Mouse (Mus musculus): ENCODE measurements around the gene Mpc1.
A peak's percentile ranks its signal among the peaks of the same experiment; 100 is the strongest.
"Not testable (repeated sequence)": the region's sequence is repeated elsewhere in the genome, so short reads cannot be mapped to it uniquely, and the experiment has no call there.

Gene Mpc1

DNA sequence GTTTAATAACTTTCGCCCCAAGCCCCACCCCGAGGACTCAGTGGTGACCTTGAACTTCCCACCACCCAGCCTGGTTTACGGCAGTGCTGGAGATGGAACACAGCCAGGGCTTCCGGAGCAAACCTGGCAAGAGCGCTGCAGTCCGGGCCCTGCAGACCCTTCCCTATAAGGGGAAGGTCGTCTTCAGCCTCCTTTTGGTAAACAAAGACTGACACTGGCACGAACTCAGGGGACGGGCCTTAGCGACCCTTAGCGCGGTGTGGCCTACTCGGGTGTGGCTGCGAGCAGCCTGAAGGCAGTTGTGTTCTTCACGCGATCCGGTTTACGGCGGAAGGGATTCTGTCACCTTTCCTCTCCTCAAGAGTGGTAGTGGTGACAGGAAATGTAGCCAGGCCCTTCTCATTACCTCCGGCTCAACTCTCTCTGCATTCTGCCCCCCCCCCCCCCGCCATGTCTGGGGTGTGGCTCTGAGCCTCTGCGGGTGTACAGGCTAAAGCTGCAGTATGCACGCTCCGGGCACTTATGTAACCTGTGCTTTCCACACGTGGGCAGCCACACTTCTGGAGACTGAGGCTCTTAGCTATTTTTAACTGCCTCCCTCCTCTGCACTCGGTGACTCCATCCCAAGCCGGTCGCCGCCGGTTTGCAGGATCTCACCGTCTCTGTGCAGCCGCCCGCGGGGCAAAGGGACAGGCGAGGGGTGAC is at the start of gene Mpc1:
Gene Mpc1, plus strand, starts transcription at position 84 of the 705 bp plus-strand sequence.
- peak; percentile 32 for DNase-seq (ENCODE audit: low read depth, low spot score)

DNA sequence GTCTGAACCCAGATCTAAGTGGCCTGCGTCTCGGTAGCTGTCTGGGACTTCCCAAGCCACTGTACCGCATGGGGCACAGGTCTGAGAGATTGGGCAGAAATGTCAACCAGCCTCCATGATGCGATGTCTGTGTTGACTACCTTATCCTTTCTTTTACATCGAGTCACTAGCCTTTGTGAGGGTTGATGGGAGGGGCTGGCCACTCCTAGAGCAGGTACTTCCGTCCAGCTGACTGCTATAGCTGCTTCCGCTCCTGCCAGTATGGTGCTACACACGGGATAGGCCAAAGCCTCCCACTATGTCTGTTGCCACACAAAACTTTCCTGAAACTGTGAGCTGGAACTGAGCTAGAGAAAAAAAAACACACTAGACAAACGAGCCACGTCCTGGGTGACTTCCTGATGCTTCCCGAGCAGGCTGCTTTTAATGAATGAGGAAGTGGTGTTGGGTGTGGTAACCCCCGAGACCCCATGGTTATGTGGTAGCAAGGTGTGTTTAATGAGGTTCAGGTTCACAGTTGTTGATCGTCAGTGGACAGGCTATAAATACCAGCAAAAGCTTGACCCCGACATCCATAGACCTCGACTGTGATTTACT is 49.0 kb upstream of the Mpc1 start:
- DNase-seq (ENCODE audit: low read depth, low spot score): no peak

DNA sequence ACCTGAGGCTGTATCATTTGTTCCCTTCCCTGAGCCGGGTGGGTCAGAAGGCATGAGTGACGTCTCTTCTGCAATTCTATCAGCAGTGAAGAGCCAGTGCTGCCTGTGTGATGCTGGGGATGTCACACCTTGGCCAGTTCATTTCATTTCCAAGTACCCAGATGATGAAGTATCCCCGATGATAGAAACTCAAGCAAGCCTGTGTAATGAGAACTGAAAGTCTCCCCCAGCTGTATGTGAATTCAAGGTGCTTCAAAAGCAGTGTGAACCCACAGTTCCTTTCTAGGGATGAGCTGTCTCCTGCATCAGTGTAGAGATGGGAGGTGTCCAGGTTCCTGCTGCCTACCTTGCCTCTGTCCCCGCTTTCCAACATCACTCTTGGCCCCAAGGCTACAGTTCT is 48.2 kb upstream of the Mpc1 start:
- no peak for DNase-seq (ENCODE audit: low read depth, low spot score)

DNA sequence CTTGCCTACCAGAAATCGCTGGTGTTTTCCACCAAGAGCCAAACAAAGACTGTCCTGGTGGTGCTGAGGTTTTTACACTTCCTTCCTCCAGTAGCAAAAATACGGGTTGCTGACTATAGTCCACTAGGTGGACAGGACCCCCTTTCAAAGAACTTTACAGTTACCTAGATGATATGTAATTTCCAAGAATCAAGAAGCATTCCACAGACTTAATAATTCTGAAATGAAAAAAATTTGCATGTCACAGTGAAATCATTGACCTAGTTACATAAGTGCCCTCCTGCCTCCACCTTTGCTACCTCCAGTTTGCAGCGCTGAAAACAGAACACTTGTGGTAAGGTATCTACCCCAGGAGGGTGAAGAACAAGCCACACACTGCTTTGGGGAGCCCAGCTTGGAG is 47.0 kb upstream of the Mpc1 start, which contains the start of gene Ccr6:
Gene Ccr6, plus strand, starts transcription at position 301 of the 400 bp plus-strand sequence.
- no peak for DNase-seq (ENCODE audit: low read depth, low spot score)

DNA sequence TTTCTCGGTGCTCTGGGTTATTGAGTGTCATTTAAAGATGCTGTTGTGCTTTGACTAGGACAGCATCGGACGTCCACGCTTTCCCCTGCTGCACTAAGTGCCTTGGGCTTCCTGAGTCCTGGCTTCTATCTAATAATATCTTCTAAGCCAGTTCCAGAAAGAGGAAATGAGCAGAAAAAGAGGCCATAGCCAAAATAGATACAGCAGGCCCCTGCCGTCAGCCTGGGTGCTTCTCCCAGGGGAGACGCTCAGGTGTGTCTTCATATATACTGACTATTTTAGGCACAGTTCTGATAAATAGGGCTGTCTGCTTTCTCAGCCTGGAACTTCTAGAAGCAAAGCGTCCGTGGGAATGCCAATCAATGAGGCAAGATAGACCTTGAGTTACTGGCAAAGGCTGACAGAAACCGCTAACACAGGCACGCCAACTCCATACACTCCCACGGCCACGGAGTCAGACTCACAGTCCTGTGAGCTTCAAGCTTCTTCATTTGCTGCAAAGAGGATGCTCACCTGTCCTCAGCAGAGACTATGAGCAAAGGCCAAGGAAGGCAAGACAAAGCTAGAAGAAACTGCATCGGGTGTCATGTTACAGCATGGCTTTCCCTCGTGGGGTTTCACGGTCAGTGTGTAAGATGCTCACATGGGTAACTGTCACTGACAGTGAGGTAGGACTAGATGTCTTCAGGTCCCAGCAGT is 44.5 kb upstream of the Mpc1 start:
- no peak for DNase-seq (ENCODE audit: low read depth, low spot score)

DNA sequence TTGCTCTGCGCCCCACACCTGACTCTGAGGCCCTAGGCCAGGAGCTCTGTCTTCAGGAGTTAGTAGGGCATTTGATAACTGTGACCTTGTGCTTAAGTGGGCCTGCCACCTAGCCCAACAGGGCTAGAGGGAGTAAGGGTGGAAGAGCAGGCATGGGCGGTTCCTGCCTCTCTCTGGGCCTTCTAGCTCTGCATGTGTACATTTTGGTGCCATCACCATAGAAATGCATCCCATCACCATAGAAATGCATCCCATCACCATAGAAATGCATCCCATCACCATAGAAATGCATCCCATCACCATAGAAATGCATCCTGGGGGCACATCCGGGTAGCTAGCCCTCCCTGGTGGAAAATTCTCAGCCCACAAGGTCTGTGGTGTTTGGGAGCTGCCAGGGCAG is 43.1 kb upstream of the Mpc1 start:
- DNase-seq (ENCODE audit: low read depth, low spot score): no peak

DNA sequence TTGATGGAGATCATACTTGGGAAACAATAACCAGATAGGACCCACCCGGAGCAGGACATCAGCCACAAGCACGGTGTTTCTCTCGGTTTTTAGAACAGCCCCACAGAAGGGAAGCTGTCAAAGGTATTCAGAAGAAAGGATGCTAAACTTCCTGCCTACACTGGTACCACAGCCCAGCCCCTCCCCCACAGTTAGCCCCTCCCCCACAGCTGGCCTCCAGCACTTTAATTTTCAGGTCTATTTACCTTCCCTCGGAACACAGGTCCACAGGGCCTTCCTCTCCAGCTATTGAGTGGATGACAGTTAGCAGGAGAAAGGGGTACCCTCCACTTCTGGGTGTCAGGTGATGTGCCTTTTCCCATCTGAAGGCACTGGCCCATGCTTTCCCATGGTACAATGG is 42.2 kb upstream of the Mpc1 start:
- DNase-seq (ENCODE audit: low read depth, low spot score): no peak

DNA sequence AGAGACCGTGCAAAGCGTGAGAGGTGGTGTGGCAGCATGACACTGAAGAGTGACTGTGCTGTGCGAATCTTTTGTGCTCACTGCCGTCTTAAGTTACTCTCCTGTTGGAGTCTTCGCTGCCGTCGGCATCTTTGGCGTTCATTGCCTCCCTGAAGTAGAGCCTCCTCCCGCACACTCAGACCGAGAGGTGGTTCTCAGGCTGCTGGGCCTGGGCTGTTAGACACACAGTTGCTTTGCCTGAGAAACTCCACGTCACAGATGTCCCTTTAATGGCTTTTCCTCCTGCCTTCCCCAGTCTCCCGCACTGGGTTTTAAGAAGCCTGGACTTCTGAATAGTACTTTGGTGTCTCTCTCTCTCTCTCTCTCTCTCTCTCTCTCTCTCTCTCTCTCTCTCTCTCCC is 41.1 kb upstream of the Mpc1 start:
- no peak for DNase-seq (ENCODE audit: low read depth, low spot score)

DNA sequence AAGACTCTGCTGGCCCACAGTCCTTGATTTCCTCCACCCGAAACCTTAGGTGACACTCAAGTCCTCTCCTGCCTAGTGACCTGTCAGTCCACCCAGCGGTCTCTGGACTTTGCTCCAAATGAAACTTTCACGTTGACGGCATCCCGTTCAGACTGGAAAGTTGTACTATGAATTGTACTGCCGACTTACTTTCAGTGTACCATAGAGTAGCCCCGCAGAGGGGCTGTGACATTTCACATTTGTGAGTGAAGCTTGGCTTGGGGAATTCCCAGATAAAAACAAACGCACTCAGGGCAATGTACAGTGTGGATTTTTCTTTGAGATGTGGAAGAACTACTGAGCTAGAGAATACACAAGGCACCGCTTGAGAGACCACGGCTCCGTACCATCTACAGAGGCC is 40.5 kb upstream of the Mpc1 start:
- no peak for DNase-seq (ENCODE audit: low read depth, low spot score)

DNA sequence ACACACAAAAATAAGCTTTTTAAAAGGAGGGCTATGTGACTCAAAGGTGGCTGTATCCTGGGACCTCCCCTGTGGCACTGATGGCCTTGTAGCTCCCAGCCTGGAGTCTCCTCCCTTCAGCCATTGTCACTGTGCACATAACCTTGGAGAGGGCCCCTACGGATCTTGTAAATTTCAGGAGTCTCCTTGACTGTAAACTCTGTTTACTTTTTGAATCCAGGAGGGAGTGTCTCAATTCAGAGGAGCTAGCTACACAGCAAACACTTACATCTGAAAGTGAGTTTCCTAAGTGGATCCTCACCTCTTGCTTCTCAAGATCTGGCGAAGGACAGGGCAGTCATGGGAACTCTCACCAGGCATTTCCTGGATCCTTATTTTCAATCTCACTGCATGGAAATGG is 38.6 kb upstream of the Mpc1 start:
- DNase-seq (ENCODE audit: low read depth, low spot score): no peak

DNA sequence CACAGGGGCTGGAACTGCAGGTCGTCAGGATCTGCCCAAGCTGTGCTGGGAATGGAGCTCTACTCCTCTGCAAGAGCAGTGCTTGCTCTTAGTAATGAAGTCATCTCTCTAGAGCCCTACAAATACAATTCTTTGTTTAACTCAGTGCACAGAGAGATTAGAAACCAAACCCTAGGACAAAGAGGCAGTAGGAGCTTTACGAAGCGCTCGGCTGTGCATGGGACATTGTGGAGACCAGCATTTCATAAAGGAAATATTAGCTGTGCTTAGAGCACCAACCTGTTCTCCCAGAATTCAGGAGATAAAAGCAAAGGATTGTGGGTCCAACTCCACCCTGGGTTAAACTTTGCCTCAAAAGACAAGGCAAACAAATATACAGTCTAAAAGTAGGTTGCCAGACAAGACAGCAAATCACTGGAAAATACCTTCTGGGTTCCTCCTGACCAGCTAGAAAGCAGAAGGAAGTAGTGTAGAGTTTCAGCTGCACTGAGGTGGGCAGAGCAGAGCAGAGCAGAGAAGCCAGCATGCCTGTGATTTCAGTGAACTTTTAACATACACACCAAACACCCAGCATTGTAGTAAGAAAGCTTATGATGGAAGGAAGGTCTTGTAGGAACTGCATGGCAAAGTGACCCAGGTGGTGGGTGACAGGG is 36.5 kb upstream of the Mpc1 start:
- DNase-seq (ENCODE audit: low read depth, low spot score): no peak

DNA sequence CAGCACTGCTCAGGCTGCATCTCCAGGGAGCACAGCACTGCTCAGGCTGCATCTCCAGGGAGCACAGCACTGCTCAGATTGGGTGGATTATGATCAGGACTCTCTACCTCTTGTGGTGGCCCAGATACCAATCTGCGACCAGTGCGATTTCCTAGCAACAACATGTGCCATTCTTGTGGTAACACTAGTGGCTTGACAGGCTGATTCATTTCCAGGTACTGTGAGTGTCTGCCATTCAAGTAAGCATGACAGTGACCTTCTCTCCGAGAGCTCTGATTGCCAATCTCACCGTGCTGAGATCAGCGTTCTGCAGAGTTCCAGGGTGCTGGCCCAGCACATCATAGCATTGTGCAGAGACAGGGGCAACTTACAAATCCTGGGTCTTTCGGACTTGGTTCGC is 31.0 kb upstream of the Mpc1 start:
- no peak for DNase-seq (ENCODE audit: low read depth, low spot score)

DNA sequence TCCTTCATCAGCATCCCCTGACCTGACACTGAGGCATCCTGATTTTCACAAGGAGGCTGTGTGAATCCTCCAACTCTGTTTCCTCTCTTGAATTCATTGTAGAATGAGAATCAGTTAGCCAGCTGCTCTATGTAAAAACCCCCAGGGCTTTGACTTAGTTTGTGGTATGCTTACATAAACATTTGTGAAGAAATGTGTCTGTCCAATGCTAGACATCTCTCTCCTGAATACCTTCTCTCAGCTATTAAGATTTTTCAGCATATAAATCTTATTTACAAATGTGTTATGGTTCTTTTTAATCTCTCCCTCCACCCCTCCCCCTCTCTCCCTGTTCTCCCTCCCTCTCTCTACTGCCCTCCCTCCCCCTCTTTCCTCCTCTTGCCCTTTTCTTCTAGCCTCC is 28.4 kb upstream of the Mpc1 start:
- DNase-seq (ENCODE audit: low read depth, low spot score): no peak

DNA sequence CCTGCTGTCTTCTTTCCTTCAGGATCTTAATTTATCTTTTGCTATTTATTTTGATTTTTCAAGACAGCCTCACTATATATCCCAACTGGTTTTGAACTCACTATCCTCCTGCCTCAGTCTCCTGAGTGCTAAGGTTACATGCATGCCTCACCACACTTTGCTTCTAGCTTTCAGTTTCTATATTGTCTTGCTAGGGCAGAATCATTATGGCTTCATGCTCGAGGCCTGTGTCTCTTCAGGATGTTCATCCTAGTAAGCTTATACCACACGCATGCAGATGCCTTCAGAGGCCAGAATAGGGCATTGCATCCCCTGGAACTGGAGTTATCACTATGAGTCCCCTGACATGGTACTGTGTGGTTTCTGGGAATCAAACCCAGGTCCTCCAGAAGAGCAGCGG is 27.8 kb upstream of the Mpc1 start:
- DNase-seq (ENCODE audit: low read depth, low spot score): no peak

DNA sequence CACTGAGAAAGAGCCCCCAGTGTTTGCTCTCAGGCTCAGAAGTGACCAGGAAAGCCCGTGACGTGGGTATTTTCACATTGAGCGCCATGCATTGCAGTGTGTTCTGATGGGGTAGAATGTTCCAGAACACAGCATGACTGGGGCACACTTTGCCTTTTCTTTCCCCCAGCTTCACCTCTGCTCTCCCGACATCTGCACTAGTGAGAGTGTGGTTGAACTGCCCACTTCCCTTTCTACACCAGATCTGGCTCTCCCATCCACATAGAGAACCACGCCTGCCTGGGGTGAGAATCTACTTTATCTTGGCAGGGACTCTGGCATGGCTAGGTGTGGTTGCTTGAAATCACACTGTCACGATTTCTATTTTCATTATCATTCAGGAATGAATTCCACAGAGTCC is 27.1 kb upstream of the Mpc1 start:
- no peak for DNase-seq (ENCODE audit: low read depth, low spot score)

DNA sequence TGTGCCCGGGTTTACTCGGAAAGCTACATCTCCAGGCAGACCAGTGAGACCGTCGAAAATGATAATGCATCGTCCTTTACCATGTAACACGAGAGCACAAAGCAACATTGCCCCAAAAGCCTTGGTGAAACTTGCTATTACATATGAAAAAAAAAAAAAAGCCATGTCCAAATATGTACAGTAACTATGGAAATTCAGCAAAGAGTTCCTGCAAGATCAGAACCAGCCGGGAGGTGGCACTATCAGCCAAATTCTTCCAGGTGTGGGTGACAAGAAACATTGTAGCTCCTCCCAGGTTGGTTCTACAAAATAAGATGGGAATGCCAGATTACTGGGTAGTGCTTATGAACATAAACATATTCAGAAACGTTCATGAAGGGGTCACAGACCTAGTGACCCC is 25.7 kb upstream of the Mpc1 start:
- no peak for DNase-seq (ENCODE audit: low read depth, low spot score)

DNA sequence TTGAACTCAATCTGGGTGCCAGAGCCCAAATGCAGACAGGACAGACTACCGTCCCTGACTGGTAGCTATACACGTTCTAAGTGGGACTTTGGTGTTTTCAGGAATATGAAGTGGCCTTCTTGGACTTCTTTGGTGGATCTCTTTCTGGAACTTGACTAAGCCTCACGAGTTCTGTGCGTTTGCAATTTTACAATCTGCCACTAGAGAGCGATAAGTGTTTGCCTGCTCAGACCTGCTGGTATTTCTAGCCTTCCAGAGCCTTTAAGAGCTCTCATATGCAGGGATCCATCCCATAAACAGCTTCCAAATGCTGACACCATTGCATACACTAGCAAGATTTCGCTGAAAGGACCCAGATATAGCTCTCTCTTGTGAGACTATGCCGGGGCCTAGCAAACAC is 18.1 kb upstream of the Mpc1 start:
- DNase-seq (ENCODE audit: low read depth, low spot score): not testable (repeated sequence)

DNA sequence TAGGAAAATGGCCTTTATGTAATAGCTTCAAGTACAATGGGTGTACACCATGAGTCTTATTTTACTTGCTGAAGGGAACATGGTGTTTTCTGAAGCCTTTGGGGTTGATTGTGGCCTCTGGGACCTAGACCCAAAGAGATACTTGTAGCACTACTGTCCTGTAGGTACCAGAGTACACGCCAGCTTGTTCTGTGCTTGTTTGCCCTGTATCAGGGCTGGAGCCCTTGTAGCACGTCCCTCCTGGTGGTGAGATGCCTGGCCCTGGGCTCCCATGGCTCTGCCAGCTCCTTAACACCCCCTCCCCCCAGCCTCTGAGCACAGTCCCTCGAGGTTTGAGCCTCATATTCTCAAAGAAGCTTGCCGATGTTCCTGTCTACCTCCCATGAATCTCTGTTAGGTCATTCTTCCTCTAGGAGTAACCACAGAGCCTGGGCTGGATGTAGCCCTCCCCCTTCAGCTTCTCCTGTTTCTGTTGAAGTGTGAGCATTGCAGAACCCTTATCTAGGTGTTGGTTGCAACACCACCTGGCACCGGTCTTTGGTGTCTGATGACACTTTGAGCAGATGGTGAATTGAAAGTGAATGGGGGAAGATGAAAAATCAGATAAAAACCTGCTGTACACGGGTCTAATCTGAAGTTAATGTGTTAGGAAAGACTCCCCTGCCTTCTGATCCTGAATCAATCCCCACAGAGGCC is 10.5 kb upstream of the Mpc1 start:
- no peak for DNase-seq (ENCODE audit: low read depth, low spot score)

DNA sequence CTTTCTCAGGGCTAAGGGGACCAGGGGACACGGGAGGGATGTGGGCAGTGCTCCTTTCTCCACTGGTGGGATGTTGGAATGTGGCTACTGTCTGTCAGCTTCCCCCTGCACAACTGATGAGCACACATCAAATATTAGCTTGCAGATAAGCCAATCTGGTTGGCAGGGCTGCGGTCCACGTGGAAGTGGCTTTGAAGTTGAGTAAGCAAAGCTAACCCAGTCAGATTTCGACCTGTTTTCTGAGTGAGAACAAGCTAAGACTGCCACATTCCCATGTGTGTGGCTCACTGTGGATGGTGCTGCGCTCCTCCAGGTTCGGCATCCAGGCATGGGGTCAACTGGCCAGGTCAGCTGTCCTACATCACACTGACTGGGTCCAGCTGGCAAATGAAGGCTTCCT is 9.8 kb upstream of the Mpc1 start:
- DNase-seq (ENCODE audit: low read depth, low spot score): no peak

DNA sequence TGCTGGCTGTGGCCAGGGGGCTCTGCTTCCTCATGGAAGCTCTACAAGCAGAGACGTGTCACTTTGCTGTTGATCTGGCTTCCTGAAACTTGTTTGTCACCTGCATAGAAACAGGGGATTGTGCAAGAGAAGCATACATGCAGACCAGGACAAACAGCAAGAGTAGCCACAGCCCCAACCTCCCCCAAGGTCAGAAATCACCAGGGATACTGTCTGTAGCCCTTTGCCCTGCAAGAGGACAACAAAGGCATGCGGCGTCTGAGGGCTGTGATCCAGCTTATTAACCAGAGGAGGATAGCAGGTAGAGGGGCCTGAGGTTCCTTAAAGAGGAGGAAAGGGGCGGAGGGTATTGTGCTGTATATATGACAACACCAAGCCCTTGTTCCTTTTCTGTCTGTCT is 6.6 kb upstream of the Mpc1 start:
- no peak for DNase-seq (ENCODE audit: low read depth, low spot score)

DNA sequence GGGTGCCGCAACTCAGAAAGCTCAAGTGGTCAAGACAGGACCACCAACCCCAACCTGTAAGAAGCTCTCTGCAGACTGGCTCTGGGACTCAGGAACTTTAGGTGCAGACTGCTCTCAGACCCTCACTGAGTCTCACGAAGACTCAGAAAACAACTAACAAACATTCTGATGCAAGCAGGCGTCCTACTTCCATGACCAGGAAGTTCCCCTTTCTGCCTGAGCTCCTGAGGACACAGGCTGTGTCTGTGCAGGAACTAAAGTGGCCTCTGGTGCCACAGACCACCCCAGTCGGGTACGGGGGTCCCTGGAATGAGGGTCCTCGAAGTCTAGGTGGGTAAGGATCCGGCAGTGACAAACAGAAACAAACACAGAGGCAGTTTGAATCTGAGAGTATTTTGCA is 6.0 kb upstream of the Mpc1 start:
- no peak for DNase-seq (ENCODE audit: low read depth, low spot score)

DNA sequence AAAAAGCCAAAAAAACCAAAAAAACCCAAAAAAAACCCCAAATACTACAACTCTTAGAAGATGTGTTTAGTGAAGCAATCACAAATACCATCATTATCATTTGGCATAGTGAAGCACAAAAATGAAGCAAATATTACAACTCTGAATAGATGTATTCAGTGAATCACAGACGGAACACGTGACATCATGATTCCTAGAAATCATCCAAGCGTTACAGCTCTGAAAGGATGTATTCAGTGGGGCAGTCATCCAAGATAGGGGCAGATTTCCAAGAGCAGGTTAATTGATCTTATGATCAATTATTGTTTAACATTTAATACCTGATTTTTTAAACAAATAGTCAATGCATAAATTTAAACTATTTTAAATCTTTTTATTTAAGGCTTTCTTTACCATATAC is 5.4 kb upstream of the Mpc1 start:
- no peak for DNase-seq (ENCODE audit: low read depth, low spot score)
